Mouse (Mus musculus) embryonic facial prominence, embryonic 14.5 days (tissue): Measurements from ENCODE around the gene AC161166.1. TPM values are rescaled to one million over a fixed set of nuclear protein-coding genes. Genes with fewer than 3 reads are reported as not detected.
A peak's percentile ranks its signal among the peaks of the same experiment; 100 is the strongest.
"Not testable (repeated sequence)": the region's sequence is repeated elsewhere in the genome, so short reads cannot be mapped to it uniquely, and the experiment has no call there.

Experiments
- ATAC-seq: fragments of 200-750 bp; cut with Nextera tagmentation; 2 replicates; pipeline ENCODE4 v1.8.0; 2017; ENCODE audit warnings: low read depth, moderate number of reproducible peaks, moderate TSS enrichment
- DNase-seq: peaks from one replicate; pipeline ENCODE4 v3.0.0-alpha.2; 2015; ENCODE audit warnings: low spot score
- H3K27ac ChIP-seq: fragments of 300-500 bp; sonication (generic); replicated peaks from 2 replicates; pipeline ENCODE4 v1.5.1; 2014; ENCODE audit warnings: low read depth, mild to moderate bottlenecking, low read length, moderate library complexity
- H3K27me3 ChIP-seq: fragments of 300-500 bp; sonication (generic); replicated peaks from 2 replicates; pipeline ENCODE4 v1.6.1; 2014; ENCODE audit warnings: low read length; ENCODE audit not compliant: control insufficient read depth, insufficient read depth
- H3K36me3 ChIP-seq: fragments of 300-500 bp; sonication (generic); 2 replicates; pipeline ENCODE4 v1.6.1; 2014; ENCODE audit warnings: low read length, mixed read lengths; ENCODE audit not compliant: control insufficient read depth, insufficient read depth
- H3K4me1 ChIP-seq: fragments of 300-500 bp; sonication (generic); 2 replicates; pipeline ENCODE4 v1.6.1; 2014; ENCODE audit warnings: antibody characterized with exemption, low read length; ENCODE audit not compliant: control insufficient read depth, insufficient read depth
- H3K4me2 ChIP-seq: fragments of 300-500 bp; sonication (generic); 2 replicates; pipeline ENCODE4 v1.6.1; 2014; ENCODE audit warnings: low read depth, mild to moderate bottlenecking, low read length, moderate library complexity, mixed read lengths
- H3K4me3 ChIP-seq: fragments of 300-500 bp; sonication (generic); 2 replicates; pipeline ENCODE4 v1.5.1; 2014; ENCODE audit warnings: low read depth, mild to moderate bottlenecking, low read length
- H3K9ac ChIP-seq: fragments of 300-500 bp; sonication (generic); 2 replicates; pipeline ENCODE4 v1.6.1; 2014; ENCODE audit warnings: low read depth, mild to moderate bottlenecking, low read length, moderate library complexity, mixed read lengths
- H3K9me3 ChIP-seq: fragments of 300-500 bp; sonication (generic); 2 replicates; pipeline ENCODE4 v1.6.1; 2016; ENCODE audit warnings: low read length; ENCODE audit not compliant: control insufficient read depth
- WGBS: fragments of 180-500 bp; shearing (Covaris S2); extraction: QIAGEN DNeasy Blood & Tissue Kit; methylation state at CpG from one replicate; pipeline ENCODE4 v1.1.7; 2014; 5-methylcytosine and 5-hydroxymethylcytosine counted together
- polyA plus RNA-seq: library from polyadenylated mRNA; unstranded; fragments of >200 nt; fragmentation: Nextera tagmentation; extraction: Ambion mirVana; gene quantifications from 2 replicates; pipeline ENCODE4 v1.2.1, GENCODE M21; 2014

The AC161166.1 gene
- polyA plus RNA-seq, 1 experiment from 2014 or later = 0.19 TPM

DNA sequence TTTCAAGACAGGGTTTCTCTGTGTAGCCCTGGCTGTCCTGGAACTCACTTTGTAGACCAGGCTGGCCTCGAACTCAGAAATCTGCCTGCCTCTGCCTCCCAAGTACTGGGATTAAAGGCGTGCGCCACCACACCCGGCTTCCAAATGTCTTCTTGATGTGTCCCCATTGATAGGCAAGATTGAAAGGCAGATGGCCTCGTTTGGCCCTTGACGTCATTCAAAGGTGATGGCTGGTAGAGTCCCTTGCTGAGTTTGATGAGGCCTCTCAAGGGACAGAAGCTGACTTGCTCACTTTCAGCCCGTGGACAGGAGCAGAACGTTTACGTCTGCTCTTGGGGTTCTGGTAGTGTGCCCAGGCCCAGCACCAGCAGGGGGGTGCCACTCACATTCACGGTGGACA lies 7.8 kb upstream of the AC161166.1 start:
- not testable (repeated sequence) for H3K4me3 ChIP-seq, H3K4me2 ChIP-seq, H3K9me3 ChIP-seq, H3K27ac ChIP-seq, H3K27me3 ChIP-seq, H3K4me1 ChIP-seq, H3K9ac ChIP-seq, DNase-seq, ATAC-seq
- peaks cover 15% of the 10 kb centered on the region; the same call in 1 of the 2 replicates for H3K36me3 ChIP-seq
- 85% methylated on average over 9 of the region's 10 CpGs for WGBS

DNA sequence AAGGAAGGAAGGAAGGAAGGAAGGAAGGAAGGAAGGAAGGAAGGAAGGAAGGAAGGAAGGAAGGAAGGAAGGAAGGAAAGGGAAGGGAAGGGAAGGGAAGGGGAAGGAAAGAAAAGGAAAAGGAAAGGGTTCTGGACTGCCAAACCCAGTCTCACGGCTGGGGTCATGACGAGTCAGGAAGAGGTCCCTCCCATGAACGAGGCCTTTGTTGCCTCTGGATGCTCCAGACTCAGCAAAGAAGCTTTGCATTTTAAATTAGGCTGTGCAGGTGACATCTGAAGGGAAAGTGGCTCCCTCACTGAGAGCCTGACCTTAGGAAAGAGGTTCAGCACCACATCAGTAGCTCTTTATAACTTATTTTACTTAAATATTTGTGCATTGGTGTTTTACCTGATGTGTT lies 6.9 kb upstream of the AC161166.1 start:
- Histone ChIP-seq H3K4me1 (no peaks in the 10 kb centered on the region), H3K4me3 (no peak overlapping the region), H3K27me3 (no peaks in the 10 kb centered on the region), H3K4me2 (no peak overlapping the region), H3K27ac (no peak overlapping the region), H3K36me3 (peaks cover 20% of the 10 kb centered on the region; the same call in 1 of the 2 replicates), H3K9ac (no peak overlapping the region), H3K9me3 (no peaks in the 10 kb centered on the region)
- WGBS = 35% methylated on average over 3 of the region's 3 CpGs
- DNase-seq (no peak), ATAC-seq (no peak)

DNA sequence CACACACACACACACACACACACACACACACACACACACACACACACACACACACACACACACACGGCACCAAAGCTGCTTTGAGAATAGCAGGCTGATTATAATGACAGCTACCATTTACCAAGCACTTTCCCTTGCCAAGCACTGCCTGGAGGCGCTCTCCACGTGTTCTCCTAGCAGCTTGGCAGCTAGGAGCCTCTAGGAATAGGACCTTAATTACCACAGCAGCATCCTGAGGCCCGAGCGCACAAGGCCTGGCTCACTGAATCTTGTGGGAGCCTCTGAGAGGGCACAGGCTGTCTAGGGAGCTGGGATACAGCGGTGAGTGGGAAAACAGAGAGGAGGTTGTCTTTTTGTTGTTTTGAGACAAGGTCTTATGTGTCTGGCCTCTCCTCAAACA lies 5.4 kb upstream of the AC161166.1 start:
- DNase-seq (peak; percentile 40), ATAC-seq (no peak)
- Histone ChIP-seq H3K4me3 (no peak overlapping the region), H3K9me3 (no peaks in the 10 kb centered on the region), H3K9ac (no peak overlapping the region), H3K27ac (no peak overlapping the region), H3K36me3 (peaks cover 20% of the 10 kb centered on the region; the same call in 1 of the 2 replicates), H3K4me2 (no peak overlapping the region), H3K27me3 (no peaks in the 10 kb centered on the region), H3K4me1 (no peaks in the 10 kb centered on the region)
- WGBS = 44% methylated on average over 6 of the region's 6 CpGs

DNA sequence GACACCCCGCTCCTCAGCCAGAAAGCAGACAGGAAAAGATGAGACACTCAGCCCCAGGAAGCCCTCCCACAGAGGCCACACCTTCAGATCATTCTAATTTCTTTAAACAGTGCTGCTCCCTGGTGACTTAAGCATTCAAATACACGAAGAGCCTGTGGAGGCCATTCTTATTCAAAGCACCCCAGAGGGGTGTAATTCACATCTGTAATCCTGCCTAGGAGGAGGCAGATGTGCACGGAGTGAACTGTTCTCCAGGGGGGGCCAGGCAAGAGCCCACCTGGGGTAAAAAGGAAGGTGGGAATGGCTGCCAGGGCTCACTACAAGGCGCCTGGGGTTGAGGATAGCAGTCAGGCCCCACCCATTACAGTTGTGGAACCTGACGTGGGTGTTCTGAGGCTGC lies 4.8 kb upstream of the AC161166.1 start:
- Histone ChIP-seq H3K4me1 (no peaks in the 10 kb centered on the region), H3K4me3 (no peak overlapping the region), H3K27ac (no peak overlapping the region), H3K36me3 (peaks cover 23% of the 10 kb centered on the region; the same call in 1 of the 2 replicates), H3K9ac (no peak overlapping the region), H3K9me3 (no peaks in the 10 kb centered on the region), H3K4me2 (no peak overlapping the region), H3K27me3 (no peaks in the 10 kb centered on the region)
- DNase-seq (no peak), ATAC-seq (peak; percentile 31; the same call in 1 of the 2 replicates)
- 53% methylated on average over 5 of the region's 5 CpGs for WGBS

DNA sequence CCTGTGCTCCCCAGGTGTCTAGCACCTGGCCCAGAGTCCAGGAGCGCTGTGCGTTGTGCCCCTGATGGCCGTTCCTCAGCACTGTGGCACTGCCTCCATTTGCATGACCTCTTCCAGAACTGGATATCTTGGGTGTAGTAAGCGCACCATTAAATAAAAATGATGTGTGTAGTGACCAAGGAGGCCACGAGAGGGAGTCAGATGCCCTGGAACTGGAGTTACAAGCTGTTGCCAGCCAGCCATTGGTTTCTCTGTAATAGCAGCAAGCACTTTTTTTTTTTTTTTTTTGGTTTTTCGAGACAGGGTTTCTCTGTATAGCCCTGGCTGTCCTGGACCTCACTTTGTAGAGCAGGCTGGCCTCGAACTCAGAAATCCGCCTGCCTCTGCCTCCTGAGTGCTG lies 4.1 kb upstream of the AC161166.1 start:
- 75% methylated on average over 8 of the region's 8 CpGs for WGBS
- H3K27me3 ChIP-seq, H3K9me3 ChIP-seq, H3K4me1 ChIP-seq, ATAC-seq, DNase-seq, H3K27ac ChIP-seq, H3K4me3 ChIP-seq, H3K9ac ChIP-seq, H3K4me2 ChIP-seq: not testable (repeated sequence)
- peaks cover 29% of the 10 kb centered on the region for H3K36me3 ChIP-seq

DNA sequence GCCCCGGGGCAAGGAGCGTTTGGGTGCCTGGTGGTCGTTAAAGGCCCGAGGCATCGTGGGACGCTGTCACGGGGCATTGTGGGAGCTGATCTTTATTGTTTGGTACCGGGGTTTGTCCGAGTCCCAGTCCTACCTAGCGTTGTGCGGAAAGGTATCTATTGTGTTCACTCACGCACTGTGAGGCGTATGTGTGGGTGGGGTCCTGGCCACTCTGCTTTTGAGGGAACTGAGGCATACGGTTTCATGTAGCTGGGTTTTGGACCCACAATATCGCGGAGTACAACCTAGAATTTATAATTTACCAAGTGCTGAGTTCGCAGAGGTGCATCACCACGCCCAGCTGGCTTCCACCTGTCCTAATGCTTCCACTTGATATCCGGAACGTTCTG lies 4.5 kb downstream of the AC161166.1 start:
- no peak for DNase-seq
- peaks cover 29% of the 10 kb centered on the region for H3K4me1 ChIP-seq
- H3K4me3 ChIP-seq = peak overlapping the region; percentile 78
- H3K4me2 ChIP-seq = peak overlapping the region; percentile 81
- WGBS = 2% methylated on average over 20 of the region's 20 CpGs
- H3K36me3 ChIP-seq = peaks cover 16% of the 10 kb centered on the region
- H3K9ac ChIP-seq = peak overlapping the region; percentile 97
- no peaks in the 10 kb centered on the region for H3K27me3 ChIP-seq
- peak; percentile 12; the same call in 1 of the 2 replicates for ATAC-seq
- peak overlapping the region; percentile 100 for H3K27ac ChIP-seq
- H3K9me3 ChIP-seq = no peaks in the 10 kb centered on the region

DNA sequence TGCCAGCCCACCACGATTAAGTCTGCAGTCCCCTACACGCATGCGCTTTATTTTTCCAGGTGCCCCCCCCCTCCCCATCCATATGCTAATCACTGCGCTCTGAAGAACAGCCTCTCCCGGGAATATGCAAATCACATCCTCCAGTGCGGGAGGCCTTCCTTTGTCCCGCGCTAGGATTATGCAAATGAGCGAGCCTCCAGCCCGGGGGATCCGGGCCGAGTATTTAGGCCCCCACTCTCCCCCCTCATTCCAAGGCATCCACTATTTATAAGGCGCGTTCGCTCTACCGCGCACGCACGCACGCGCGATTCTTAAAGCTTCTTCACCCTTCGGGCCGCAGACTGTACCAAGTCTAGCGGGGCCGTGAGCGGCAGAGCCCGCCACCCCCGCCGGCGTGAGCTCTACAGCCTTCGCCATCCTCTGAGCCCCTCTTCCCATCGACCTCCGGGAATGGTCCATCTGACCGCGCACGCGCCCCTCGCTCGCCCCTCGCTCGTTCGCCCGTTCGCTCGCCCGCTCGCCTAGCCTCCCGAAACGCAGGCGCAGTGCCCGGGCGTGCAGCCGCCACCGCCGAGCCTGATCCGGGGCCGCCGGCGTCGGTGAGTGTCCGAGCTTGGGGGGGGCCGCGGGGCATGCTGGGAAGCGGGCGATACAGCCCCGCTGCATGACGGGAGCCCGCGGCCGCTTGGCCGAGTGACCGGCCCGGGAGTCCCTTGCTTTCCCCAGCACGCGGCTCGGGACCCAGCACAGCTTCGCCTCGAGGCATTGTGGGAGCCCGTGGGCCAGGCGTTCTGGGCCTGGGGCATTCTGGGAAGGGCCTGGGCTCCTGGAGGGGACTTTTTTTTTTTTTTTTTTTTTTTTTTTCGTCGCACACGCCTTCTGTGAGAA lies 5.2 kb downstream of the AC161166.1 start, which contains the start of gene Zfp428:
TSS of gene Zfp428 (plus strand) at position 169 of the 888 bp plus-strand sequence.
- H3K27me3 ChIP-seq = no peaks in the 10 kb centered on the region

DNA sequence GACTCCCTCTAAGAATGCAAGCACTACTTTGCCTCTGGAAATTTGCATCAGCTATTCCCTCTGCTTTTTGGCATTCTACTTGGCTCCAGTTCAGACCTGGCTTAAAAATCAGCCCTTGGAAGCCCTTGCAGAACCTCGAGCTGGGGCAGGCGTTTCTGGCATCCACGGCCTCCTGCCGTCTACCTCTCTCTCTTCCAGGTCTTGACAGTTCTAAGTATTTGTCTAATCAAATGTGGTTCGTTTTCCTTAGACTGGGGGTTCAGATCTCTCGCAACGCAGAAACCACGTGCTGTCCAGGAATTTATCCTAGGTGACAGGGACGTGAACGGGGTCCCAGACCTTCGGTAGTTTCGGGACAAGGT lies 5.8 kb downstream of the AC161166.1 start:
- peaks cover 29% of the 10 kb centered on the region for H3K4me1 ChIP-seq
- H3K27me3 ChIP-seq = no peaks in the 10 kb centered on the region
- H3K9me3 ChIP-seq = no peaks in the 10 kb centered on the region
- ATAC-seq (peak; percentile 26; the same call in 1 of the 2 replicates), DNase-seq (peak; percentile 87)
- 0% methylated on average over 12 of the region's 12 CpGs for WGBS
- H3K36me3 ChIP-seq = peaks cover 9% of the 10 kb centered on the region
- H3K27ac ChIP-seq = peak overlapping the region; percentile 100
- H3K4me3 ChIP-seq = peak overlapping the region; percentile 78
- peak overlapping the region; percentile 81 for H3K4me2 ChIP-seq
- H3K9ac ChIP-seq = peak overlapping the region; percentile 97

More for the DNA sequence above, 5.2 kb downstream of the AC161166.1 start, which contains the start of gene Zfp428:
- ATAC-seq (peak; percentile 92), DNase-seq (peak; percentile 97)
- peak within 1 kb of the TSS; percentile 97 for H3K9ac ChIP-seq
- WGBS = under 1% methylated on average over 62 of the region's 84 CpGs
- H3K9me3 ChIP-seq = no peaks in the 10 kb centered on the region
- peaks cover 29% of the 10 kb centered on the region for H3K4me1 ChIP-seq
- peaks cover 14% of the 10 kb centered on the region for H3K36me3 ChIP-seq
- peak within 1 kb of the TSS; percentile 78 for H3K4me3 ChIP-seq
- H3K27ac ChIP-seq = peak within 1 kb of the TSS; percentile 100
- H3K4me2 ChIP-seq = peak within 1 kb of the TSS; percentile 81
